Mouse (Mus musculus) urinary bladder, postnatal 14 days (tissue): ENCODE results near the gene Meox1.

Experiments used
- DNase-seq: peaks from one replicate; pipeline ENCODE4 v3.0.0; 2021; ENCODE audit warnings: low spot score

Gene Meox1

GRCm38 (mm10) chr11:101896546-101897361 is 2.6 kb upstream of the Meox1 start:
- DNase-seq = no peak

- no peak for DNase-seq
Observed at GRCm38 (mm10) chr11:101893560-101893959, 614 bp downstream of the Meox1 start.

GRCm38 (mm10) chr11:101891451-101891850 is 2.7 kb downstream of the Meox1 start:
- DNase-seq = no peak

GRCm38 (mm10) chr11:101889781-101890180 is 4.4 kb downstream of the Meox1 start:
- no peak for DNase-seq

GRCm38 (mm10) chr11:101888820-101889219 is 5.4 kb downstream of the Meox1 start:
- no peak for DNase-seq

- DNase-seq = no peak
Observed at GRCm38 (mm10) chr11:101886436-101886835, 7.7 kb downstream of the Meox1 start.

GRCm38 (mm10) chr11:101885881-101886319 is 8.3 kb downstream of the Meox1 start:
- no peak for DNase-seq

- no peak for DNase-seq
Observed at GRCm38 (mm10) chr11:101885232-101885631, 8.9 kb downstream of the Meox1 start.

- DNase-seq = no peak
Observed at GRCm38 (mm10) chr11:101883911-101884310, 10.3 kb downstream of the Meox1 start.

GRCm38 (mm10) chr11:101882500-101883290 is 11.5 kb downstream of the Meox1 start:
- DNase-seq = no peak

GRCm38 (mm10) chr11:101881604-101882071 is 12.5 kb downstream of the Meox1 start:
- DNase-seq = peak; percentile 79

- DNase-seq = peak; percentile 16
Observed at GRCm38 (mm10) chr11:101881185-101881584, 13.0 kb downstream of the Meox1 start.

- DNase-seq = no peak
Observed at GRCm38 (mm10) chr11:101879672-101880071, 14.5 kb downstream of the Meox1 start.

- DNase-seq = peak; percentile 23
Observed at GRCm38 (mm10) chr11:101878696-101879095, 15.5 kb downstream of the Meox1 start.

GRCm38 (mm10) chr11:101874978-101875377 is 19.2 kb downstream of the Meox1 start:
- no peak for DNase-seq

- DNase-seq = no peak
Observed at GRCm38 (mm10) chr11:101873909-101874308, 20.3 kb downstream of the Meox1 start.

- DNase-seq = no peak
Observed at GRCm38 (mm10) chr11:101871435-101871834, 22.7 kb downstream of the Meox1 start.

- DNase-seq = no peak
Observed at GRCm38 (mm10) chr11:101870067-101870765, 24.0 kb downstream of the Meox1 start.

- DNase-seq = no peak
Observed at GRCm38 (mm10) chr11:101867513-101868052, 26.6 kb downstream of the Meox1 start.

GRCm38 (mm10) chr11:101858742-101859141 is 35.4 kb downstream of the Meox1 start:
- no peak for DNase-seq

GRCm38 (mm10) chr11:101855950-101856712 is 38.0 kb downstream of the Meox1 start:
- peak; percentile 40 for DNase-seq
